Mouse (Mus musculus): Measurements from ENCODE around the gene Grk2.

GRCm38 (mm10) chr19:4244775-4245174 lies 61.2 kb downstream of the Grk2 start:
- TF ChIP-seq CTCF (IDR thresholded peaks at IDR 0.05; ENCODE audit: low read depth) (no peak), EP300 (IDR thresholded peaks at IDR 0.05; ENCODE audit: low read depth) (no peak)

Measured in heart, postnatal 0 days (tissue).